Mouse (Mus musculus) lung, postnatal 14 days (tissue): ENCODE data around the gene Rpusd4.

Experiments used
- DNase-seq: peaks from one replicate; pipeline ENCODE4 v3.0.0; 2021

Rpusd4 gene

DNA sequence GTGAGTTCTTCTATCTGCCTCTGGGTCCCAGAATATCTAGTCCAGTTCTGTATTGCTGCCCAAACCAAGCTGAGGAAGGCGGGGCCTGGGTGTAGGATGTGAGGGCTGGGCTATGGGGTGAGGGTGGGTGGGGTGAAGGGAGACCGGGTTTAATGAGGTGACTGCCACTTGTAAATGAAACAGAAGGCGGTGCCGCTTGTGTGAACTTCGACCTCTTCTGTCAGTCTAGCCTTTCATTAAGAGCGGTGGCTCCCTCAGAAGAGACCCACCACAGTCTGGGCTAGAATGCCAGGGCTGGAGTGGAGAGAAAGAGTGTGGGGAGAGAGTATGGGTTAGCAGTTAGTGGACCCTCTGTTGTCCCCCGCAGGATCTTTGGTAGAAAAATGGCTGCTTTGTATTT, 22.3 kb downstream of the Rpusd4 start:
- DNase-seq, result no peak

DNA sequence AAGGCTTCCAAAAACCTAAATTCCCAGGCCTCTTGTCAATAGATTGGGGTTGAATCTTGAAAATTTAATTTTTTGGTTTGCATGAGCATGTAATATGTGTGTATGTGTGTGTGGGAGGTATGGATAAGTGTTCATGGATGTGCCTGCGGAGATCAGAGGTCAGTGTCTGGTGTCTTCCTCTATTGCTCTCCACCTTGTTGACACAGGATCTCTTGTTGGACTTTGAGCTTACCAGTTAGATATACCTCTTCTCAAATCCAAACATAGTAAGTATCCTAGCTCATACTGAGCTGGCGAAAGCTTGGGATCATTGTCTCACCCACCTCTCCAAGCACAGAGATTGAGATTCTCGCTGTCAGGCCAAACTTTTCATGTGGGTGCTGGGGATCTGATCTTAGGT, 22.8 kb downstream of the Rpusd4 start:
- no peak for DNase-seq

DNA sequence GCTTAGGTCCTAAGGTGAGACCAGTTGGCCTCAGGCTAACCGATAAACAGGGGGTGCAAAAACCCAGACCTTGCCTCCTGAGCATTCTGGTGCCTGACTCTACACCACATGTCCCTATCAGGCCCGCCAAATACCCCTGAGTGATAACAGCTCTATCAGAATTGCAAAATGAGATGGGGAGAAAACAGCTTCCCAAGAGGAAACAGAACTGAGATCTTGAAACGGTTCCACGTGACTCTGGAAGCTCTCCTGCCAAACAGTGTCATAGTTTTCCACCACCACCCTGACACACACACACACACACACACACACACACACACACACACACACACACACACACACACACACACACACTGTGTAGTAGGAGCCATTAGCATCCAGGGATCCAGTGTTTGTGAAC, 23.3 kb downstream of the Rpusd4 start:
- no peak for DNase-seq

DNA sequence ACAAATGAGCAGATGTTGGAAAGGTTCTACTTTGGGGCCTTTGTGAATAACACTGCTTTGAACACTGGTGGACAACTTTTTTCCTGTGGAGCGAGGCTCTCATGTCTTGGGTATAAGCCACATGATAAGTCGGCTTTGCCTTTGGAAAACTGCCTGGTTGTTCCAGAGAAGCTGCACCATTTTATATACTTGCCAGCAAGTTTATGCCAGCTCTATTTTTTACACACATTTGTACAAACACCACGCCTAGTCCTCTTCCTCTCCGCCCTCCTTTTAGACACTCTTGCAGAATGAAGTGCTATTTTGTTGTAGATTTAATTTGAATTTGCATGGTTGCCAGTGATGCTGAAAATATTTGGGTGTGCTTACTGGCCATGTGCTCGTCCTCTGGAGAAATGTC, 25.8 kb downstream of the Rpusd4 start:
- no peak for DNase-seq

DNA sequence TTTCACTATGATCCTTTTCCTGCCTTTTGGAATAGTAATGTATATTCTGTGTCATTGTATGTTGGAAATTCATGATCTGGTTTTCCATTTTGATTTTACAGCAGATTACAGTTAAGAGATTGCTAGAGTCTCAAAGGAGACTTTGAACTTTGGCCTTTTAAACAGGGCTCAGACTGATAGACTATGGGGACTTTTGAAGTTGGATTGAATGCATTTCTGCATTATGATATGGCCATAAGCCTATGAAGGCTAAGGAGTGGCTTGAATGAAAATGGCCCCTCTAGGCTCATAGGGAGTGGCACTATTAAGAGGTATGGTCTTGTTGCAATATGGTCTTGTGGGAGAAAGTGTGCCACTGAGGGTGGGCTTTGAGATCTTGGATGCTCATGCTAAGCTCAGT, 30.1 kb downstream of the Rpusd4 start:
- DNase-seq, result no peak

DNA sequence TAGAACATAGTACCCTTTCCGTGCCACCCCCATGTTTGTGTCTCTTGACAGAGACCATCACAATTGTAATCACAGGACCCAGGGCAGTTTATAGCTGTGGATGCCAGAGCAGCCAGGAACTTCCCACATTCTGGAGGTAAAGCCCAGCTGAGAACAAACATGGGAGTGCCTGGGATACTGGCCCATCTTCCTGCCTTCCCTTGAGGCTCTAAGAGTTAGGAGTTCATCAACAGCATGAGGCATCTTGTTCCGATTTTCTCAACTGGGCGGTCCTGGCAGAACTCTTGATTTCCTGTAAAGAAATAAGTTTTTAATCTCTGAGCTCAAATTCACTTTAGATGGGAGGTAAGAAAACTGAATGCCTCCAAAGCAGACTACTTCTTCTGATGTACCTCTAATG, 34.5 kb downstream of the Rpusd4 start:
- DNase-seq, result no peak

DNA sequence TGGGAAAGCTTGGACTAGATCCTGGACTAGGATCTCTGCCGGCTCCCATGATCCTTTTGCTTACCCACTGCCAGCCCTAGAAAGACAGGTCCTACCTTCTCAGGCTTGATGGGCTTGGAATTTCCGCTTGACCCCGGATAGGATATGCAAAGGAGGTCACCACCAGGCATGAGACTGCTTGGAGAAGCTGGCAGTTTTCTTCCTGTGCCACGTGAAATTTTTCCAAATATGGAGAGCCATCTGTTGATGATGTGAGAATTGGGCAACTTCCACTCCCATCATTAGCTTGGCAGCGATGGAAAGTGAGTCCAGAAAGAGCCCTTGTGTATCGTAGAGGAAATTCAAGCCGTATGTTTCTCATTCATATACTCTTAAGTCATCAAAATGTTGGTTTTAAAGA, 39.8 kb downstream of the Rpusd4 start:
- no peak for DNase-seq

DNA sequence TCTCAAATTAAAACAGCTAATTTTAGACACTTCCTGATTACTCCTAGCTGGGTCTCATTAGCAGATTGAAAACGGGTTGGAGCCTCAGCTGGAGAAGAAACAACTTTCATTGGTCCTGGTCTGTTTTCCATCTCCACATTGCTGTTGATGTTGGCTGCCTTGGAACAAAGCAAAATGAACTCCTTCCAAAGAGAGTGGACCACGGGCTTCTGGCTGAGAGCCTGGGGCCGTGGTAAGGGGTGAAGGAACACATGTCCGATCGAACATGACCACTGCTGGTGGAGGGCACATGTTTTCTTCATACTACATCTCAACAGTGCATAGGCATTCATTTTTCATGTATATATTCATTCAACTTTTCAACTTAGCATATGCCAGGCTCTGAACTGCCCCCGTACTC, 42.7 kb downstream of the Rpusd4 start:
- DNase-seq, result no peak

DNA sequence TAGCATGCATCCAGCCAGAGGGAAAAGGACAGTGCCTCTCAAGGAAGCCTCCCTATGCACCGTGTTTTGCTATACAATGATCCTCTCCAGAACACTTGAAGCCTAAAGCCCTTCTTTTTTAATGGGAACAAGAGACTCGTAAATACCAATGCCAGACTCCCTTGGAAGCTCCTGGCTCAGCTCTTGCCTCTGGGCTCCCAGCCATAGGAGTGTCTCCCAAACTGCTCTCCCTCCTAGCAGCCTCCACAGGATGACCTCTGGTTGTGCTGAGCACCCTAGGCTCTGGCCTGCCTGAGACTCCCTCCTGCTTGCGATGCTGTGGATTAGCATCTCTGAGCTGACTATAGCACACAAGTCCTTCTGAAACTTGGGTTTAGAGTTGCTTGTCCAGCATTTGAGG, 44.9 kb downstream of the Rpusd4 start:
- DNase-seq, result peak; percentile 22

DNA sequence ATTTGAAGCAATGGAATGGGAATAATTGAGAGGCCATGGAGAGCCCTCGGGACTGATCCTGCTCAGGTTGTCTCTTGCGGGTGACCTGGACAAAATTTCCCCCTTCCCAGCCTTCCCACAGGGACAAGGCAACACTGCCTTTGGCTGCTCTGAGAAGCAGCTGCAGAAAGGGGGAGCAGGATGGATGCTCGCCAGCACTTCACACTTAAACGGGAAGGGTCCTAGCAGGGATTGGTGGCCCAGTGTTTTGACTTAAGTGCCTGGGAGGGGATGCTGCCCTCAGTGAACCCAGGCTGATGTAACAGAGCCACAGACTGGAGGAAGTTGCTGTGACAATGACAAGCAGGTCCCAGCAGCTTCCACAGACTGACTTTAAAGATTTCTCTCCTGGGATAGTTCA, 45.9 kb downstream of the Rpusd4 start:
- no peak for DNase-seq

DNA sequence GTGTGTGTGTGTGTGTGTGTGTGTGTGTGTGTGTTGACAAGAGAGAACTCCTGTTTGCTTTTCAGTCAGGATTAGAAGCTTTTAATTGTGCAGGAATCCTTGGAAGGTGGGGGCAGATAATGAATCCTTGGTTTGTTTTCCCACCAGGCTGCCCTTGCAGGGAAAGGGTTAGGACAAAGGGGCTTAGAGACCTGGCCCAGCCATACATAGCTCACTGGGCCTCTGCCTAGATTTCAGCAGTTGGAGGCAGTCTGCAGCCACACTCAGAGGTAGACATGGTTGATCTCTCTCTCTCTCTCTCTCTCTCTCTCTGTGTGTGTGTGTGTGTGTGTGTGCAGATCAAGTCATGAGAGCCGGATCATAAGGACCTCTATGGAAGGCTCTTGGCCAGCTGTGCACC, 46.6 kb downstream of the Rpusd4 start:
- no peak for DNase-seq

DNA sequence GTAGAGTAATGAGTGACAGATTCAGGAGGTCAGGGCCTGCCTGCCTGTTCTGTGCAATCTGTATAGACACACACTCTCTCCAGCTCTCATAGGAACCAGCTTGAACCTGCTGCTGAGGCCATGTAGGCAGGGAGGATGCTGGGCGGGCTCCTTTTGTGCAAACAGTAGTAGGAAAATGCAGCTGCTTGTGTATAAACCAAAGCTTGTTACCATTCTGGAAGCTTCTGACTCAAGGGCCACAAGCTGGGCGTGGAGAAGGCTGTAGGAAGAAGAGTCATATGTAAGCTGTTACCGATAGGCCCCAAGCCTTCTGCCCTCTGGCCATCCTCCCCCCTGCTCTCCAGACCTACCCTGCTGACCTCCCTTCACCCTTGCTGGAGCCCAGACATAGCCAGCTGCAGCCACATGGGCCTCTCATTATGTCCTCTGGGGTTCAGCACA, 49.1 kb downstream of the Rpusd4 start:
- DNase-seq, result no peak

DNA sequence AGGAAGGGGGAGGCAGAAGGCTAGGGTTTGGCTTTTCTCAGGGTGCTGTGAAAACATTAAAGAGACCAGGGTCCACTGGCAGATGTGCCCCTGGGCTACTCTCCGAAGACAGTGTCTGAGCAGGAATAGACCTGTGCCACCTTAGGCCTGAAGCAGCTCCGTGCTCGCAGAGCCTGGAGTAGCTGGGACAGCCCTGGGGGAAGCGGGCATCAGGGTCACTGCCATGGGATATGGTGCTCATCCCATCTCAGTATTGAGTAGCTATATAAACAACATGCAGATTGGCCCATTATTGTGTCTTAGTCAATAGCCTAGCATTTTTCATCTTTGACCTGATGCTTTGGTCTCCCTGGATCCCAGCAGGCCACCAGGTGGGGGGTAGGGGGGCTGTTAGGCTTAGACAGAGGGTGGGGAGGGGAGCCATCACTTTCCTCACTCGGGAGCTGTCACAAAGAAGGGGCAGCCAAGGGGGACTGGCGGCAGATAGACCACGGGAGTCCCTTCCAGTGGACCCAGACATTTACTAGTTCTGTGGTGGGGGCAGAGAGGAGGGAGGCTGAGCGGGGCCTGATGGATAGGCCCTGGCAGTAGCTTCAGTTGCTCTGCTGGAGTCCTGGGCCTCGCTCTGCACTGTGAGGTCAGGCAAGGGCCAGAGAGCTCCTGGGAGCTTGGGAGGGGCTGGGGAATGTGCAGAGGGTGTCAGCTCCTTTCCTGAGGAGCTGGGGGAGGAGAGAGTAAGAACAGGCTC, 49.7 kb downstream of the Rpusd4 start:
- DNase-seq, result no peak

DNA sequence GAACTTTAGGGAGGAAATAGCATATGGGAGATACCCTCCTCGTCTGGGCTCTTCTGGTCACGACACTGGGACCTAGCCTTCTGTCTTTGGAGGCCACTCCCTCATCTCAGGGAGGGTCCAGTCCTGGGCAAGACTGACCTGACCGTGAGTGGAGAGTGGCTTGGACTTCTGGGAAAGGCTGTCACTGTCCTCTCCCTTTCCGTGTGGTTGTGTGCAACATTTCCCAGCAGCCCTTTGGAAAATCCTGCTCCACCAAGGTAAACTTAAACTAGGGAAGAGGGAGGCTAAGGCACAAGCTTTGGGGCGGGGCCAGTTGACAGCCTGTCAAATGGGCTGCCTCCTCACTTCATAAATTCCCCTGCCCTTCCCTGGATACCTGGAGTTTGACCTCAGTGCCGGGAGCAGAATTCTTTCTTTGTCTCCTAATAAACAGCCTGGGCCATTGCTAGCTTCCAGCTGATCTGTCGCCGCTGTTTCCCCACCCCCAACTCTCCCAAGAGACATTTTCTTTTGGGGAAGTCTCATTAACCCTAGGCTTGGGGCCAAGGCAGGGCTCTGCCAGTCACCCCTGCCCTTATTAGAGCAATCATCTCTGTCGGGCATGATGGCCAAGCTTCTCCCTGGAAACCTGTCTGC, 51.0 kb downstream of the Rpusd4 start:
- DNase-seq, result no peak

DNA sequence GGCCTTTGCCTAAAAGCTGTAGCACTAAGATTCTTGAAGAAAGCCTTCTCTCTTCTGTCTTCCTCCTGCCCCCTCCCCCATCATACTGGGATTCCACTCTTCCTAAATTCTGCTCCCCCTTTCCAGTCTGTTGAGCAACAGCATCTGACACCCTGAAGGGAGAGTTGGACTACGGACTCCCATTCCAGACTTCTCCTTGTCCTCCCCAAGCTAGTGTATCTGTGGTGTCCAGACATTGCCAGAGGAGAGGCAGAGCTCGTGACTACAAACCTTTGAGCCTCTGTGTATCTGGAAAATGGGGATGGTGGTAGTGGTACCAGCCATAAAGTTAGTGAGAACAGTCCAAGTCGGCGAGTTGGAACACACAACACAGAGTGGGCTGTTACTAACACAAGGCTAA, 52.6 kb downstream of the Rpusd4 start:
- no peak for DNase-seq

DNA sequence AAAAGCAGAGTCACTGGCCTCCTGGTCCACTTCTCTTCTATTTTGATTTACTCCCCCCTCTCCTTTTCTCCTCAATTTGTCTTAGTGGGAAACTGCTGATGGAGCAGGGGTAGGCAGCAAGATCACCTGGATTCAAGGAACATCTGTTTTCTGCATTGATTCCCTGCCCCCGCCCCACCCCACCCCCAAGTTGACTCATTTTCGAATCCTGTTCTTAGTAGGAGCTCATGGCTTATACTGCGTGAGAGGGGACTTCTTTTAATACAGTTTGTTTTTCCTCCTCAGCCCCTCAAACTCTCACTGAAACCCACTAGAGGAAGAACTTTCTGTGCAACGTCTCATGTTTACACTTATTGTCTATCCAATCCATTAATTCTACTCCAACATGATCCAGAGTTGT, 56.3 kb downstream of the Rpusd4 start:
- DNase-seq, result no peak

DNA sequence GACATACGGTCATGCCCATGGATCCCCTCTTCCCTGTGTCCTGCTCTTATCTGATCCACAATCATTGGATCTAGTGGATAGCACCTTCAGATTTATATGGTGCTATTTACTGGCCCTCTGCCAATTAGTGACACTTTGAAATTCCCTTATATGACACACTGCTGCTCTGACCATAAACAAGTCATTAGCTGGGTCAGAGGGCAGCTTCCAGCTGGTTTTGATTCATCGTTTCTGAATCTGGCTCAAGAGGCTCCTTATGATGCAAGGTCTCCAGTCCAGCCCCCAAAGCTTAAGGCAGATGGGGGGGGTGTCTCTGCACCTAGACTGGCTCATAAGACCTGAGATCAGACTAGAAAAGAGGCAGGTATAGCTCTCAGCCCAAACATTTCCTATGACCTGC, 56.9 kb downstream of the Rpusd4 start:
- DNase-seq, result no peak

DNA sequence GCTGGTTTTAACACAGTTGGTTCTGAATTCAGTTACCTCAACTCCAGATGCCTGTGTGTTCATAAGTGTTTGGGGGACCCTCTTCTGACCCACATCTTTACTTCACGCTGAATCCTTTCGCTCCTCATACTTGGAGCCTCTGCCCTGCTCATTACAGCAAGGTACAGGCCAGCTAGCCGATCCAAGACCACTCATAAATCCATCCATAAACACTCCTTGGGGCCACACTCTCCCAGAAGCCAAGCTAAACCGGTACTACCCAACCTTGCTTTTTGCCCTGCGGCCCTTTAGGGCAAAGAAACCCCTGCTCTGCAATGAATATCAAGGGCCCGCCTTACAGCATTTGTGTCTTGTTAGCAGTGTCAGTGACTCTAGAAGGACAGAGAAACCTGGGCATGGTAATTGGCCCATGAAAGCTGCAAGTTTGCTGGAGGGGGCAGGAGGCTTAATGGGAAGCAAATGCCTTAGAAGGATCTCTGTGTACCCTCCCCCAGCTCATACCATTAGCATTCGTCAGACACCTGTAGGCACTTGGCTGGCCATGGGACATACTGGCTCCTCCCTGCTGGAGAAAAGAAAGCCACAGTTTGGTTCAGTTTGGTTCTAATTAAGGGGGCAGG, 59.1 kb downstream of the Rpusd4 start:
- DNase-seq, result no peak
